Mouse (Mus musculus) MEL (cell line): ENCODE data around the gene Pkhd1.

Experiments used
- CHD2 ChIP-seq: IDR thresholded peaks from 2 replicates; pipeline ENCODE4 v1.6.1; 2011; ENCODE audit warnings: low read length, improper control_type of control experiment
- CTCF ChIP-seq, 3 experiments: IDR thresholded peaks in 2 of 3; conservative IDR thresholded peaks in 1 of 3; 2 replicates each; pipeline ENCODE4 v1.5.1; 2011 to 2012; ENCODE audit warnings: low read length in 3 of 3, low read depth in 2 of 3, mild to moderate bottlenecking in 2 of 3, improper control_type of control experiment in 1 of 3, inconsistent platforms in 1 of 3, mixed read lengths in 1 of 3, moderate library complexity in 1 of 3; ENCODE audit not compliant: control insufficient read depth in 1 of 3, insufficient read depth in 1 of 3, poor library complexity in 1 of 3, severe bottlenecking in 1 of 3
- MEF2A ChIP-seq: IDR thresholded peaks from 2 replicates; pipeline ENCODE4 v1.6.1; 2014; ENCODE audit warnings: low read depth, mild to moderate bottlenecking, inconsistent platforms, low read length, improper control_type of control experiment; ENCODE audit not compliant: poor library complexity, insufficient replicate concordance, severe bottlenecking; ENCODE audit errors: extremely low read depth
- MYC ChIP-seq: IDR thresholded peaks from 2 replicates; pipeline ENCODE4 v1.6.1; 2011; ENCODE audit warnings: low read depth, mild to moderate bottlenecking, low read length, improper control_type of control experiment, moderate library complexity
- POLR2A ChIP-seq, 2 experiments: IDR thresholded peaks; 2 replicates each; pipeline ENCODE4 v1.6.1; 2011 to 2012; ENCODE audit warnings: low read length in 2 of 2, mild to moderate bottlenecking in 2 of 2, control low read depth in 1 of 2, improper control_type of control experiment in 1 of 2, low read depth in 1 of 2, moderate library complexity in 1 of 2; ENCODE audit not compliant: control insufficient read depth in 1 of 2, insufficient read depth in 1 of 2, poor library complexity in 1 of 2
- SMC3 ChIP-seq: IDR thresholded peaks from 2 replicates; pipeline ENCODE4 v1.6.1; 2011; ENCODE audit warnings: low read depth, low read length, improper control_type of control experiment

DNA sequence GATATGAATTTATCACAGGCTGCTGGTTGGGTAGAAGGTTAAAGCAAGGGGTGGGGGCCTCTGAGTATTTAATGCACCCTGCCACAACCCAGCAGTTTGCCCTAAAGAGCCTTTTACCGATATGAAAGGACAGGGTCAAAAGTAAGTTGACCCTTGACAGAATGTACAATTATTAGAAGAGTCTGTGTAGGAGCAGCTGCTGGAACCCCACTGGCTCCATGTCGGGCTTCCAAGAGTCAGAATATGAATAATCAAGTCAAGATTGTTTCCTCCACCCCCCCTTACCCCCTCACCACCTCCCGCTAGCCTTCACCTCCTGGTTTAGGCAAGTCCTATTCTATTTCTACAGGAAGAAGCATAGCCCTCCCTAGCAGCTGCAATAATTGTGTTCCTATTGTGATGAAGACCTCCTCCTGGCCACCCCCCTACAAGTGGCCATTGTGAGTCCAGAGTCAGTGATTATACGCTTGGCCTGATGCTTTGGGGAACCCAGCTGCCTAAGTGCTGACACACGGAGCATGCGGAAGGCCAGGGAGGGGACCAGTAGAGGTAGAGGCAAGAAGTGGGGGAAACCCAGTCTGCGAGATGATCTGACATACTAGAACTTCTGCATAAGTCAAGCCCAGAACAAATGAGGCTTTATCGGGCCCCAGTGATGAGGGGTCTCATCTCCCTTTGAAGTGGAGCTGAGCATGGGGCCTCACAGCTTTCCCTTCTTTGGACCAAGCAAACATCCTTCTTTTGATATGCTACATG lies 315.5 kb downstream of the Pkhd1 start:
- TF ChIP-seq MYC = no peak
- no peak for TF ChIP-seq POLR2A (IDR thresholded peaks at IDR 0.05; ENCODE audit: control insufficient read depth in 1 of 2, insufficient read depth in 1 of 2, low read depth in 1 of 2, low read length in 2 of 2, poor library complexity in 1 of 2)
- no peak for TF ChIP-seq CHD2
- TF ChIP-seq CTCF (IDR thresholded peaks at IDR 0.05 in 2 of 3, conservative IDR thresholded peaks at IDR 0.05 in 1 of 3; ENCODE audit: control insufficient read depth in 1 of 3, insufficient read depth in 1 of 3, low read depth in 2 of 3, low read length in 3 of 3, poor library complexity in 1 of 3, severe bottlenecking in 1 of 3) = no peak
- TF ChIP-seq MEF2A = no peak
- no peak for TF ChIP-seq SMC3
